Mouse (Mus musculus) C2C12 (cell line): Measurements from ENCODE around the gene Ubr1.

Experiments used
- CTCF ChIP-seq: IDR thresholded peaks from one replicate; pipeline ENCODE4 v1.5.1; 2011; ENCODE audit not compliant: control insufficient read depth, insufficient read depth, insufficient read length
- MAX ChIP-seq: IDR thresholded peaks from one replicate; pipeline ENCODE4 v1.6.1; 2011; ENCODE audit warnings: mild to moderate bottlenecking, control low read depth
- MYOD1 ChIP-seq: IDR thresholded peaks from one replicate; pipeline ENCODE4 v1.6.1; 2011; ENCODE audit warnings: low read depth; ENCODE audit not compliant: control insufficient read depth, insufficient read length
- USF1 ChIP-seq: IDR thresholded peaks from one replicate; pipeline ENCODE4 v1.6.1; 2011; ENCODE audit warnings: low read depth, mild to moderate bottlenecking, control low read depth, moderate library complexity

DNA sequence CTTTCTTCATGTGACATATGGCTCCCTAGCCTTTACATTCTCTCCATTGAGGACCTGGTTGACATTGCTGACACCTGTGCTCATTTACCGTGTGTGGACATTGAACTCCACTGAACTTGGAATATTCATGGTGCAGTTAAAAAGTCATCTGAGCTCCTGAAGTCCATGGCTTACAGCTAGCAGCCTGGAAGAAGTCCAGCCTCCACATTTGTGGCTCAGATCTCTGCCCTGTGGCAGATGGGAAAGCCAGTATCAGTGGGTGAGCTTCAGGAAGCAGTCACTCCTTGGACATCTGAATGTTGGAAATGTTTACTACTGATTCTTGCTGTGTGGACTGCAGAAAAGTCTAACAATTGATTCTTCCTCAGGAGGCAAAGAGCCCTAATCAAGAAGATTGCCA is 36.5 kb upstream of the Ubr1 start:
- TF ChIP-seq CTCF: no peak
- TF ChIP-seq MAX: no peak
- TF ChIP-seq USF1: no peak
- no peak for TF ChIP-seq MYOD1
